Mouse (Mus musculus): Measurements from ENCODE around the gene Jkamp.
"Not testable (repeated sequence)": the region's sequence is repeated elsewhere in the genome, so short reads cannot be mapped to it uniquely, and the experiment has no call there.

The Jkamp gene

GRCm38 (mm10) chr12:72085329-72086165 is at the start of gene Jkamp, which contains the start of gene L3hypdh:
Gene Jkamp (plus strand): TSS chr12:72085589.
Gene L3hypdh (minus strand): TSS chr12:72085439.
- DNase-seq (ENCODE audit: extremely low read depth, low read depth) = peak; percentile 93

- no peak for DNase-seq (ENCODE audit: extremely low read depth, low read depth)
Measured at GRCm38 (mm10) chr12:72036097-72036661, 49.2 kb upstream of the Jkamp start.

GRCm38 (mm10) chr12:72037049-72037448 is 48.3 kb upstream of the Jkamp start:
- DNase-seq (ENCODE audit: extremely low read depth, low read depth) = no peak

GRCm38 (mm10) chr12:72038866-72039265 is 46.5 kb upstream of the Jkamp start:
- DNase-seq (ENCODE audit: extremely low read depth, low read depth) = no peak

GRCm38 (mm10) chr12:72039501-72039900 is 45.9 kb upstream of the Jkamp start:
- DNase-seq (ENCODE audit: extremely low read depth, low read depth) = no peak

- no peak for DNase-seq (ENCODE audit: extremely low read depth, low read depth)
Measured at GRCm38 (mm10) chr12:72041238-72041637, 44.2 kb upstream of the Jkamp start.

- peak; percentile 14 for DNase-seq (ENCODE audit: extremely low read depth, low read depth)
Measured at GRCm38 (mm10) chr12:72047513-72047912, 37.9 kb upstream of the Jkamp start.

- not testable (repeated sequence) for DNase-seq (ENCODE audit: extremely low read depth, low read depth)
Measured at GRCm38 (mm10) chr12:72050156-72050555, 35.2 kb upstream of the Jkamp start.

- no peak for DNase-seq (ENCODE audit: extremely low read depth, low read depth)
Measured at GRCm38 (mm10) chr12:72050821-72051220, 34.6 kb upstream of the Jkamp start.

- DNase-seq (ENCODE audit: extremely low read depth, low read depth) = no peak
Measured at GRCm38 (mm10) chr12:72052571-72052970, 32.8 kb upstream of the Jkamp start.

- DNase-seq (ENCODE audit: extremely low read depth, low read depth) = peak; percentile 12
Measured at GRCm38 (mm10) chr12:72053303-72053702, 32.1 kb upstream of the Jkamp start.

GRCm38 (mm10) chr12:72053851-72054250 is 31.5 kb upstream of the Jkamp start:
- no peak for DNase-seq (ENCODE audit: extremely low read depth, low read depth)

- no peak for DNase-seq (ENCODE audit: extremely low read depth, low read depth)
Measured at GRCm38 (mm10) chr12:72057780-72058179, 27.6 kb upstream of the Jkamp start.

- no peak for DNase-seq (ENCODE audit: extremely low read depth, low read depth)
Measured at GRCm38 (mm10) chr12:72069626-72070326, 15.6 kb upstream of the Jkamp start.

- no peak for DNase-seq (ENCODE audit: extremely low read depth, low read depth)
Measured at GRCm38 (mm10) chr12:72070327-72071269, 14.8 kb upstream of the Jkamp start, which contains the start of gene Gpr135. Gene Gpr135 (minus strand): TSS chr12:72071125.

GRCm38 (mm10) chr12:72078248-72078647 is 7.1 kb upstream of the Jkamp start:
- DNase-seq (ENCODE audit: extremely low read depth, low read depth) = no peak

- no peak for DNase-seq (ENCODE audit: extremely low read depth, low read depth)
Measured at GRCm38 (mm10) chr12:72081961-72082360, 3.4 kb upstream of the Jkamp start.

- DNase-seq (ENCODE audit: extremely low read depth, low read depth) = no peak
Measured at GRCm38 (mm10) chr12:72082370-72082769, 3.0 kb upstream of the Jkamp start.

- DNase-seq (ENCODE audit: extremely low read depth, low read depth) = peak; percentile 8
Measured at GRCm38 (mm10) chr12:72083265-72083664, 2.1 kb upstream of the Jkamp start.

- peak; percentile 57 for DNase-seq (ENCODE audit: extremely low read depth, low read depth)
Measured at GRCm38 (mm10) chr12:72084261-72085023, 947 bp upstream of the Jkamp start.
